Mouse (Mus musculus) ES-Bruce4 (cell line): ENCODE measurements around the gene Kcna5. TPM values are rescaled to one million over a fixed set of nuclear protein-coding genes. Genes with fewer than 3 reads are reported as not detected.
A peak's percentile ranks its signal among the peaks of the same experiment; 100 is the strongest.

Experiments
- H3K27ac ChIP-seq: 2 replicates; pipeline ENCODE4 v1.5.1; 2012; ENCODE audit warnings: low read length, inconsistent platforms; ENCODE audit not compliant: insufficient read depth
- H3K27me3 ChIP-seq: 2 replicates; pipeline ENCODE4 v1.6.1; 2012; ENCODE audit warnings: mild to moderate bottlenecking, low read length, inconsistent platforms; ENCODE audit not compliant: control insufficient read depth, poor library complexity, insufficient read depth, severe bottlenecking
- H3K36me3 ChIP-seq: 2 replicates; pipeline ENCODE4 v1.6.1; 2012; ENCODE audit warnings: inconsistent platforms, mild to moderate bottlenecking, low read length, moderate library complexity; ENCODE audit not compliant: control insufficient read depth, poor library complexity, insufficient read depth, severe bottlenecking
- H3K4me1 ChIP-seq: one replicate; pipeline ENCODE4 v1.8.1; 2011; ENCODE audit warnings: low read length; ENCODE audit not compliant: control insufficient read depth, insufficient read depth
- H3K4me3 ChIP-seq: 2 replicates; pipeline ENCODE4 v1.5.1; 2011; ENCODE audit warnings: low read depth, mild to moderate bottlenecking, low read length
- H3K9ac ChIP-seq: 2 replicates; pipeline ENCODE4 v1.6.1; 2012; ENCODE audit warnings: low read depth, mild to moderate bottlenecking, inconsistent platforms; ENCODE audit not compliant: poor library complexity, severe bottlenecking
- H3K9me3 ChIP-seq: replicated peaks from 2 replicates; pipeline ENCODE4 v1.6.1; 2012; ENCODE audit warnings: mild to moderate bottlenecking, low read length, inconsistent platforms; ENCODE audit not compliant: control insufficient read depth, poor library complexity, insufficient read depth, severe bottlenecking
- CTCF ChIP-seq: IDR thresholded peaks from one replicate; pipeline ENCODE4 v1.8.1; 2011; ENCODE audit warnings: low read depth, low read length
- EP300 ChIP-seq: IDR thresholded peaks from 2 replicates; pipeline ENCODE4 v1.6.1; 2011; ENCODE audit warnings: low read depth, low read length; ENCODE audit not compliant: insufficient read depth
- POLR2A ChIP-seq: IDR thresholded peaks from one replicate; pipeline ENCODE4 v1.8.1; 2011; ENCODE audit warnings: low read length; ENCODE audit not compliant: insufficient read depth
- polyA plus RNA-seq: library from polyadenylated mRNA; stranded (reverse); fragments of >200 nt; gene quantifications from 2 replicates; pipeline ENCODE4 v1.2.4, GENCODE M21; 2011; ENCODE audit warnings: low read depth; ENCODE audit not compliant: missing spikeins, insufficient read depth, insufficient read length

Gene Kcna5
- polyA plus RNA-seq, 1 experiment: not detected

- Histone ChIP-seq H3K4me3 (no peak overlapping the region), H3K9ac (no peak overlapping the region), H3K27me3 (no peaks in the 10 kb centered on the region; the same call in 1 of the 2 replicates), H3K36me3 (no peaks in the 10 kb centered on the region), H3K27ac (no peak overlapping the region), H3K9me3 (no peaks in the 10 kb centered on the region), H3K4me1 (no peaks in the 10 kb centered on the region)
- no peak for TF ChIP-seq EP300
These were observed 26.5 kb downstream of the Kcna5 start for GRCm38 (mm10) chr6:126508671-126509070.

- H3K9me3 ChIP-seq: no peaks in the 10 kb centered on the region
- H3K9ac ChIP-seq: no peak overlapping the region
- no peaks in the 10 kb centered on the region for H3K36me3 ChIP-seq
- TF ChIP-seq EP300 (no peak), CTCF (peak; percentile 67)
- no peaks in the 10 kb centered on the region for H3K4me1 ChIP-seq
- H3K27ac ChIP-seq: no peak overlapping the region
- no peaks in the 10 kb centered on the region for H3K27me3 ChIP-seq
- no peak overlapping the region for H3K4me3 ChIP-seq
These were observed 31.3 kb downstream of the Kcna5 start for GRCm38 (mm10) chr6:126503920-126504319.

- Histone ChIP-seq H3K27me3 (no peaks in the 10 kb centered on the region), H3K27ac (no peak overlapping the region), H3K9me3 (no peaks in the 10 kb centered on the region), H3K4me3 (no peak overlapping the region), H3K4me1 (no peaks in the 10 kb centered on the region), H3K9ac (no peak overlapping the region), H3K36me3 (no peaks in the 10 kb centered on the region)
- TF ChIP-seq POLR2A: no peak
- no peak for TF ChIP-seq EP300
- TF ChIP-seq CTCF: no peak
These were observed 32.4 kb downstream of the Kcna5 start for GRCm38 (mm10) chr6:126502691-126503301.

GRCm38 (mm10) chr6:126500985-126501384 is 34.2 kb downstream of the Kcna5 start:
- no peaks in the 10 kb centered on the region for H3K4me1 ChIP-seq
- TF ChIP-seq CTCF (peak; percentile 4), EP300 (no peak), POLR2A (no peak)
- H3K36me3 ChIP-seq: no peaks in the 10 kb centered on the region
- no peak overlapping the region for H3K27ac ChIP-seq
- H3K4me3 ChIP-seq: no peak overlapping the region
- no peaks in the 10 kb centered on the region for H3K9me3 ChIP-seq
- H3K27me3 ChIP-seq: no peaks in the 10 kb centered on the region
- no peak overlapping the region for H3K9ac ChIP-seq

- Histone ChIP-seq H3K9me3 (no peaks in the 10 kb centered on the region), H3K27ac (no peak overlapping the region), H3K36me3 (no peaks in the 10 kb centered on the region), H3K9ac (no peak overlapping the region), H3K27me3 (no peaks in the 10 kb centered on the region), H3K4me1 (no peaks in the 10 kb centered on the region), H3K4me3 (no peak overlapping the region)
- TF ChIP-seq EP300: no peak
- TF ChIP-seq CTCF: peak; percentile 84
These were observed 35.1 kb downstream of the Kcna5 start for GRCm38 (mm10) chr6:126500088-126500487.

GRCm38 (mm10) chr6:126497878-126498277 is 37.3 kb downstream of the Kcna5 start:
- no peak overlapping the region for H3K27ac ChIP-seq
- H3K36me3 ChIP-seq: no peaks in the 10 kb centered on the region
- H3K9me3 ChIP-seq: no peaks in the 10 kb centered on the region
- no peaks in the 10 kb centered on the region for H3K4me1 ChIP-seq
- H3K27me3 ChIP-seq: no peaks in the 10 kb centered on the region
- TF ChIP-seq CTCF: peak; percentile 61
- TF ChIP-seq EP300: no peak
- no peak overlapping the region for H3K4me3 ChIP-seq
- no peak overlapping the region for H3K9ac ChIP-seq
